Mouse (Mus musculus) gastrocnemius, postnatal 10 days (tissue): ENCODE data around the gene Mcl1. TPM values are rescaled to one million over a fixed set of nuclear protein-coding genes. Genes with fewer than 3 reads are reported as not detected.
A peak's percentile ranks its signal among the peaks of the same experiment; 100 is the strongest.
"Not testable (repeated sequence)": the region's sequence is repeated elsewhere in the genome, so short reads cannot be mapped to it uniquely, and the experiment has no call there.

Experiments
- DNase-seq: peaks from one replicate; pipeline ENCODE4 v3.0.0; 2021; ENCODE audit warnings: mixed read lengths
- long read RNA-seq, 2 experiments: library from polyadenylated mRNA; stranded (forward); transcript quantifications; one replicate each; pipeline ENCODE4 v2.0.0; 2021
- total RNA-seq, 2 experiments: library from RNA; stranded (reverse); gene quantifications; 2 replicates each; pipeline ENCODE4 v1.2.3; 2021

Gene Mcl1
- total RNA-seq: 100 to 1,000 TPM in 1 of 2 experiments, 10 to 100 TPM in 1; 96.8 to 111 TPM
- long read RNA-seq, experiment 1, transcript Mcl1-201 (3 exons, 3,418 nt): major isoform, 124 of 139 reads
- long read RNA-seq, experiment 1, partial matches to known transcripts: 7 of 139 reads
- long read RNA-seq, experiment 1, other reads (novel, unspliced or antisense): 8 of 139 reads
- long read RNA-seq, experiment 2, transcript Mcl1-201 (3 exons, 3,418 nt): major isoform, 126 of 150 reads
- long read RNA-seq, experiment 2, partial matches to known transcripts: 22 of 150 reads
- long read RNA-seq, experiment 2, other reads (novel, unspliced or antisense): 2 of 150 reads

DNA sequence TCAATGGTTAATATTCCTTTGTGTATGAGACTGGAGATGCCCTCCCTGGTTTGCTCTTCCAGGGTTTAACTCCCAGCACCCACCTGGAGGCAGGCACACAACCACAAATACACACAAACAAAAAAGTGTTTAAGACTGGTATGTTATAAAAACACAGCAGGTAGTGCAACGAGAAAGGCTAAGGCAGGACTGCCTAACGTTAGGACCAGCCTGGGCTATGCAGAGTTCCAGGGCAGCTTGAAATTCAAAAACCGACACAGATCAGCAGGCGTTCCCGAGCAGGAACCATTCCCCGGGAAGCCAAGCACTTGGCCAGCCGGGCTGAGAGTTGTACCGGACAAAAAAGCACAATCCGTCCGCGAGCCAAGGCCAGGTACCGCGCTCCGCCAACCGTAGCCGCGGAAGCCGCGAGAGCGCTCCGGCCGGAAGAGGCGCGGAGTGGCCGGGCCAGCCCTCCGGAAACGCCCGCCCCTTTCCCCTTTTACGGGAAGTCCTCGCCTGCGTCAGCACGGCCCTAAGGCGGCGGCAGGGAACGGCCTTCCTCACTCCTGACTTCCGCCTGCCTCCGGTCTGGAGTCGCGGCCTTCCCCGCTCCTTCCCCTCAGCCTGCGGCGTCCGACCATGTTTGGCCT, at the start of gene Mcl1:
Gene Mcl1 (plus strand): TSS at position 553 of the 632 bp plus-strand sequence.
- peak; percentile 94 for DNase-seq

DNA sequence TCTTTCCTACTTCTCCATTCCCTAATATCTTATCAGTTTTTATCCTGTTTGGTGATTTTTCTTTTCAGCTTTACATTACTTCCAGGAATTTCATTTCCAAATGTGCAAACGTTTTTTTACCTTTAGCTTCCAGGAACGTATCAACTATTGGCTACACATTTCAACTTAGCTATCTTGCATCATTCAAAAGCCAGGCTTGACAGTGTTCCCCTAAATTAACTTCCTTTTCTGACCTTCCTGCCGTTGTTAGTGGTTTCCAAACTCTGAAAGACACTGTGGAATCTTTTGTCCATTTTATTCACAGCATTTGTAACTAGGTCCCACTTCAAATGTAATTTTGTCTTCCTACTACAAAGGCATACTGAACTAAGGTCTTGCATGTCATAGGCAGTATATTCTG, 49.4 kb upstream of the Mcl1 start:
- DNase-seq: no peak

DNA sequence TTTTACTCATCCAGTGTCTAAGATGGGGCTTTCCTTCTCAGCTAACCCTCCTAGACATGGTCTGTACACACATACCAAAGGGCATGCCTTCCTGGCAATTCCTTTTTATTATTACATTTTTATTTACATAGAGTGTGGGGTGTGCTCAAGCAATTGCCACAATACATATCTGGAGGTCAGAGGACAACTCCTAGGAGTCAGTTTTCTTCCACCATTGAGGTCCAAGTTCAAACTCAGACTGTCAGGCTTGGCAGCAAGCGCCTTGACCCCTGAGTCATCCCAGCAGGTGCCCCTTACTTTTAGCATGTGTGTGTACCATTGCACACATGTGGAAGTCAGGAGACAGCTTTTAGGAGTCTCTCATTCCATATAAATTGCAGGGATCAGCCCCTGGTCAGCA, 44.6 kb upstream of the Mcl1 start:
- no peak for DNase-seq

DNA sequence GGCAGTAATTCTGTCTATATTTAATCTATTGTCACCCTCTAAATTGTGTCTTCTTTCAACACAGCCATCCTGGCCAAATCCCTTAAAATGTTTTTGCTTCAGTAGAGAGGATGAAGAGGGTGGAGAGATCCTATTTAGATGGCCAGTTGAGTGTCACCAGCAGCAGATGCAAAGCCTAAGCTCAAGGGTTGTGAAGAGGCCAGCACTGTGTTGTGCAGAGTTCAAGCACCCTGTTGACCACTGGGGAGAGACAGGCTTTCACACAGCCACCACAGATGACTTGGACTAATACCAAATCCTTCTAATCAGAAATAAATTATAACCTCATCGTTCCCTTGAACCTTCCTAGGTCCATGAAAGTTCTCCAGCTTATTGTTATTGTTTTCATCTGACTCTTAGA, 40.1 kb upstream of the Mcl1 start:
- DNase-seq: no peak

DNA sequence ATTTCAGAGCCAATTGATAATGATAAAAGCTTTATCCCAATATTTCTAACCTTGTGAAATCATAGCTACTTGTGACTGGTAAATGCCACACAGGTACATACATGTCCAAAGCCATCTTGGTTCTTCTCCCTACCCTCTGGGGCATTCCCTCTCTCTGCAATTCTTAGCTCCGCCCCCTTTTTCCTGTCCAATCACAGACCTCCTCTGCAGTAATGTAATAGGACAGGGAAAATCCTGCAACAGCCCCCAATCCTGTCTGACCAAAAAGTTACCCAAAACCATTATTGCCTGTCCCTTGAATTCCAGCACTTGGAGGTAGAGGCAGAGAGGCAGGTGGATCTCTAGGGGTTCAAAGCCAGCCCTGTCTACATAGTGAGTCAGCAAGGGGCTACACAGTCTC, 37.3 kb upstream of the Mcl1 start:
- no peak for DNase-seq

DNA sequence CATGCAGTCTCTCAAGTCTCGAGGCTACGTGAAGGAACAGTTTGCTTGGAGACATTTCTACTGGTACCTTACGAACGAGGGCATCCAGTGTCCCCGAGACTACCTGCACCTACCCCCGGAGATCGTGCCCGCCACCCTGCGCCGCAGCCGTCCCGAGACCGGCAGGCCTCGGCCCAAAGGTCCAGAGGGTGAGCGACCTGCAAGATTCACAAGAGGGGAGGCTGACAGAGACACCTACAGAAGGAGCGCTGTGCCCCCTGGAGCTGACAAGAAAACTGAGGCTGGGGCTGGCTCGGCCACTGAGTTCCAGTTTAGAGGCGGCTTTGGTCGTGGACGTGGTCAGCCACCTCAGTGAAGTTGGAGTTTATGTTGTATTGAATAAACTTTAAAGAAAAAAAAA, 36.2 kb upstream of the Mcl1 start:
- DNase-seq: not testable (repeated sequence)

DNA sequence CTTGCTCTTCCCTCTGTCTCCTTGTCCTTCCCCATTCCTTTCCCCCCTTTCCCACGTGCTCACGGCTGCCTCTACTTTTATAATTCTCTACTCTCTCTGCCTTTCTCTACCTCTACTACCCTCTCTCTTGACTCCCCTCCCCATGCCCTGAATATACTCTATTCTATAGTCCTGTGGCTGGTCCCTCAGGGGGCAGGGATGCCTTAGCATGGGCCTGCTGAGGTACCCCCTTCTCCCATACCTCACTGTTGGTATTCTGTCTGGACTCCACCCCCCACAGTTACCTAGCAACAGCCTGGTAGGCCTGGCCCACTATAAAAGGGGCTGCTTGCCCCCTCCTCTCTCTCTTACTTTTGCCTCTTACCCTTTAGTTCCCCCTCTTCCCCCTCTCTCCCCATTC, 35.0 kb upstream of the Mcl1 start:
- DNase-seq: no peak

DNA sequence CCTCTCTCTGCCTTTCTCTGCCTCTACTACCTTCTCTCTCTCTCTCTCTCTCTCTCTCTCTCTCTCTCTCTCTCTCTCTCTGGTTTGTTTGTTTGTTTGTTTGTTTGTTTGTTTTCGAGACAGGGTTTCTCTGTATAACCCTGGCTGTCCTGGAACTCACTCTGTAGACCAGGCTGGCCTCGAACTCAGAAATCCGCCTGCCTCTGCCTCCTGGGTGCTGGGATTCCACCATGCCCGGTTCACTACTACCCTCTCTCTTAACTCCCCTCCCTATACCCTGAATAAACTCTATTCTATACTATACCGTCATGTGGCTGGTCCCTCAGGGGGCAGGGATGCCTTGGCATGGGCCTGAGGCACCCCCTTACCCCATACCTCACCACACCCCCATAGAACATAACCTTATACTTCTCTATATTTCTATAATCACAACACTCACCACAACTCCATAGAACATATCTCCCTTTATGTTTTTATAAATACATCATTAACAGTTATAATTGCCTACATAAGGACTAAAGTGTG, 34.5 kb upstream of the Mcl1 start:
- not testable (repeated sequence) for DNase-seq

DNA sequence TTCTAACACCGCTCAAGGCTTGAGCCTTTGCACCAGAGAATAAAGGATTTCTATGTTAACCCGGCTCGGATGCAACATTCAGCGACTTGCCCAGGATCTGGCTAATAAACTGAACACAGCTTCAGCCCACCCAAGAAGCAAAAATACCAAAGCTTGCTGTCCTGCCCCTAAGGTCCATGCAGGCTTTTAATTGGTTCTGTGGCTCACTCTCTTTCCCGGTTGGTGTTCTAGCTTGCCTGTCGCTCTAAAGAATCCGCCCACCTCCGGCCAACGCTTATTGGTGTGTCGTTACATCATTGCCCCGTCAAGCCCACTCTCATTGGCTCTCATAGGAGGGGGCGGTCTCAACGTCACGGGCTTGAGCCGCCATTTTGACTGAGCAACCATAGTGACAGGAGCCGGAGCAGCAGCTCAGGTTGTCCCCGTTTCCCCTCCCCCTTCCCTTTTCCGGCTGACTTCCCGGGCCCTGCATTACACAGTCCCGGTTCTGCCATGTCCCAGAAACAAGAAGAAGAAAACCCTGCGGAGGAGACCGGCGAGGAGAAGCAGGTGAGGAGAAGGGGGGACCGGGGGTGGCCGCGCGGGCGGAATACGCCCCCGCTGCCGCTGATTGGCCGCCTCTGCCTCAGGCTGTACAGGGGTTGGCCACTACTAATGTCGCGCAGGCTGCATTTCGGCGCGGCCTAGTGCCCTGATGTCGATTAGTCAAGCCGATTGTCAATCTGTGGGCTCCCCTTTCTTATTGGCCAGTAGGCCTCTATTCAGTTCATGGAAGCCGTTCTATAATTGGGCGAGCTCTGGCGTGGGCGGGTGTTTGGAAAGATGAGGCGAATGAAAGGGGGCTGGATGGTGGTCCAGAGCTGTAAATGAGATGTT, 33.7 kb upstream of the Mcl1 start, which contains the start of gene Ensa:
Gene Ensa (plus strand): TSS at position 366 of the 876 bp plus-strand sequence.
- DNase-seq: peak; percentile 91

DNA sequence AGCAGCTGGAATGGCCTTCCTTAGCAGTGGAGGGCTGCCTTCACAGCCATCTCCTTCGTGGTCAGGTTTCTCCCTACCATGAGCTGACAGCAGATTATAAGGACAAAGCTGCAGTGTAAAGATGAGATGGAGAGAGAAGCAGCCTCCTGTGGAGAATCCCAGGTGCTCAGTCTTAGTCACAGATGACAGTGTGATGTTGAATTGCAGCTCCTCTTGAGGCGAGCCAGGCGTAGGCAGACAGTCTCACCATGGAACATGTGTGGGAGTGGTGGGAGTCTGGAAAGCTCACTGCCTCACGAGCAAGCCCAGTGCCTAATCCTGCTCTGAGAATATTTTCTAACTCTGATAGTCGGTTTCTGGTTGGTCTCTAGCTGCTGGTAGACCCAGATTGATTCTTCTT, 30.8 kb upstream of the Mcl1 start:
- no peak for DNase-seq

DNA sequence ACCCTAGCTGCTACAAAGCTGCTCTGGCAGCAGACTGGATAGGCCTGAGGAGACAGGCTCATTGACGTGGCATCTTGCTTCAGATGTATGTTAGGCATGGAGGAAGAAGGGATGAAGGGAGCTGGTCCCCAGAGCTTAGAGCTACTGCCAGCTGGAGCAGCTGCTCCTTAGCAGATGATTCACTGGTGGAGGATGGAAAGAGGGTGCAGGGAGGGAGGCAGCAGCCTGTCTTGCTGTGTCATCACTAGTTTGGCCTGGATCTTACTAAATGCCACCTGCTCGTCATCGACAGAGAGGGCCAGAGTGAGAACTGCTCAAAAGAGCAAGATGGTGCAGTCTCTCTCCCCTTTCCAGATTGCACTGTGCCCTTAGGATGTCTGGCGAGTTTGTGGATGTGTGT, 28.8 kb upstream of the Mcl1 start:
- DNase-seq: no peak

DNA sequence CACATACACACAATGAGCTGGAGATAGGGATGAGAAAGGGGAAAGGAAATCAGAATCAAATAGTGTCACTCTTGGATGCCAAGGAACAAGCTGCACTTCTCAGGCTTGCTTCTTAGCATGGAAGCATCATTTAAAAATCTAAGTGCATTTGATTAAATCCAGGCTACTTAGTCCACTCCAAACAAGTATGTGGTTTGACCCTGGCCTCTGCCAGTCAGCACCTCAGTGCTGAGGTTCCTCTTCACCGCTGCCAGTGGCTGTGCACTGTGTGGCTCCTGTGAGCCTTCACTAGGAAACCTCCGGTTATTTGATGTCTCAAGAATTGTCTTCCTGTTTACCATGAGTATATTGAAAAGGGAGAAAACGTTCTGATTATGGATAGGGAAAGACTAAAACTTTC, 27.7 kb upstream of the Mcl1 start:
- no peak for DNase-seq

DNA sequence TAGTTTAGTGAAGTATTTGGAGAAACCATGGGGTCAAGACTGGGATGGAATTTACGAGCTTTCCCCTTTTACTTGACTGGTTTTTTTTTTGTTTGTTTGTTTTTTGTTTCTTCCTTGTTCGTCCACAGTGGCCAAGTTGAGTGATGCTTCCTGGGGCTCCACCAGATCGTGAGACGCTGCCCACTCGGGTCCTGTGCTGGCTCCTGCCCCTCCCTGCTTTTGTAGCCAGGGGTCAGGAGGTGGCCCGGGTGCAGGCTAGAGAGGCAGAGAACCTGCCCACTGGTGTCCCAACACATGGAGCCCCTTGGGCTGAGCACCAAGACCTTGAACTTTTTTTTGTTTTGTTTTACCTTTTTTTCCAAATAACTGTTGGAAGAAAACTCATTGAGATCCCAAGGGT, 27.3 kb upstream of the Mcl1 start:
- no peak for DNase-seq

DNA sequence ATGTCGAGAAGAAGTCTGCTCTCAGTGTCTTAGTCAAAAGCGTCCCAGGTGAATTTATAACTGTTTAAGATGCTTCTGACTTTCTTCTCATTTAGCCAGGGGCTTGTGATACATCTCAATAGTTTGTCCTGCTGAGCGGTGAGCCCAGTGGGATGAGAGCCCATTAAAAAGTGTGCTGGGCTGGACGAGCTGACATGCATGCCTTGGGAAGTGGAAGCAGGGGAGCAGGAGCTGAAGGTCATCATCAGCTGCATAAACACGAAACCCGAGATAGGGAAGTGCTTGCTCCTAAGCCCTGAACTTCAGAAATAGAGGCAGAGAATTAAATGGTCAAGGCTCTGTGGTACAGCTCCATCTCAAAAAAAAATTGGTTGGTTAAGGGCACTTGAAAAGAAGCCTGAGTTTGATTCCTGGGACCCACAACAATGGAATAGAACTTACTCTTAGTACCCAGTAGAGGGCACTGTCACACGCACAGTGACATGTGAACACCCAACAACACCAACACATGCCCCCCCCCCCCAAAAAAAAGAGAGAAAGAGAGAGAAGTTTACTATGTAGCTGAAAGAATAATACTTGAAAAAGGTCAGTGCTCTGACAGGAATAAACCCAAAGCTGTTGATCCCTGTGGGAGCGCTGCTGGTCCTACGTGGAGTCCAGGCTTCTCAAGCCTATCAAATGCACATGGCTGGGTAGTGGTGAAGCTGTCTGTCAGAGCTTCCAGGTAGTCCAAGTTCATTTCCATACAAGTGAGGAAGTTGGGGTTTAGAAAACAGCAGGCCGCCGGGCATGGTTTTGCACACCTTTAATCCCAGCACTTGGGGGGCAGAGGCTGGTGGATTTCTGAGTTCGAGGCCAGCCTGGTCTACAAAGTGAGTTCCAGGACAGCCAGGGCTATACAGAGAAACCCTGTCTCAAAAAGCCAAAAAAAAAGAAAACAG, 25.7 kb upstream of the Mcl1 start:
- no peak for DNase-seq

DNA sequence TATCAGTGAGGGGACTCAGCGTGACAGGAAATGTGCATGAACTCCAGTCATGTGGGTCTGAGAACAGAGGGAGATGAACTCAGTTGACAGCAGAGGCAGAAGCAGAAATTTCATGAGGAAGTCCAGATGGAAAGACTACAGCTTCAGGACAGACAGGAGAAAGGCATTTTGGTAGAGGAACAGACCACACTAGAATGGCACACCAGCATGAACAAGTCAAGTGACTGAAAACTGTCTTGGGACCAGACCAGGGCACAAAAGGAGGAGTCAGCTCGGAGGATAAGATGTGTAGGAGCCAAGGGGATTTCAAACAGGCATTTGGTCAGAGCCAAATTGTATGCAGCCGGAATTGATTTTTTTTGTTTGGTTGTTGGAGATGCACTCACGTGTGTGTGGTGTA, 23.0 kb upstream of the Mcl1 start:
- no peak for DNase-seq

DNA sequence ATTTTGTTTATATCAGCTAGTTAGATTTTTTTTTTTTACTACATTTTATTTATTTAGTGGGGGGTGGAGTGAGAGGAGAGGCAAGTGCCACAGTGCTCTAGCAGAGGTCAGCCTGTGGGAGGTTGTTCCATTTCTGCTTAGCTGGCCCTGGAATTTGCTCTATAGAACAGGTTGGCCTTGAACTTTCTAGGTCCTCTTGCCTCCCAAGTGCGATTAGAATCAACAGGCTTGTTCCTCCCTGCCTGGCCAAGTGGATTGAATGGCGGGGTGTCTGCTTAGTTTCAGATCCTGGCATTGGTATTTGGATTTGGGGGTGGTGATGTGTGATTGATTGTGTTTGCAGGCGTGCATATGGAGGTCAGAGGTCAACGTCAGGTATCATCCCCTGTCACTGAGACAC, 22.5 kb upstream of the Mcl1 start:
- no peak for DNase-seq

DNA sequence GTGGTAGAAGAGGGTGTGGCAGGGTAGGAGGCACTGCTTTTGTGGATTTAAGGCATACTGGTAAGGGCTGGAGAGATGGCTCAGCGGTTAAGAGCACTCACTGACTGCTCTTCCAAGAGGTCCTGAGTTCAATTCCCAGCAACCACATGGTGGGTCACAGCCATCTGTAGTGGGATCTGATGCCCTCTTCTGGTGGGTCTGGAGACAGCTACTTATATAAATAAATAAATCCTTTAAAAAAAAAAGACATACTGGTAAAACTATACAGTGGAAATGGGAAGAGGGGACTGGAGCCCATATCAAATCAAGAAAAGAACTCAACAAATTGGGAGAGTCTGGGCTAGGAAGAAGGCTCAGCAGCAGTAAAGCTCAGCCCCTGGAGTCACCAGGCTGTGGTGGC, 18.9 kb upstream of the Mcl1 start:
- DNase-seq: no peak

DNA sequence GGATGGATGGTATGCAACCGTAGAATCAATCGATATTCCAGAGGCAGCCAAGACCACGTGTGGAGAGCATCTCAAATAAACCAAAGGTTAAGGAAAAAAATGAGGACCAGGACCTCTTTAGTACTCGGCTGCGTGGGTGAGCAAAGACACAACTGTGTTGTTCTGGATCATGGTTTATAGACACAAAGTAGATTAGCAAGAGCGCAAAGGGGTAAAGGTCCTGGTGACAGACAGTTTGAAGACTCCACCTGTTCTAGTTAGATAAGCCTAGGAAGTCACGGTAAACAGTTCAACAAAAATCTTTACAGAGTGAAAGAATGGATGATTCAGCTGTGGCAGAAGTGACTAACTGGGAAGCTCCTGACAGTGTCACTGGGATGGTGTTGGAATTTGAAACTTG, 15.5 kb upstream of the Mcl1 start:
- DNase-seq: no peak

DNA sequence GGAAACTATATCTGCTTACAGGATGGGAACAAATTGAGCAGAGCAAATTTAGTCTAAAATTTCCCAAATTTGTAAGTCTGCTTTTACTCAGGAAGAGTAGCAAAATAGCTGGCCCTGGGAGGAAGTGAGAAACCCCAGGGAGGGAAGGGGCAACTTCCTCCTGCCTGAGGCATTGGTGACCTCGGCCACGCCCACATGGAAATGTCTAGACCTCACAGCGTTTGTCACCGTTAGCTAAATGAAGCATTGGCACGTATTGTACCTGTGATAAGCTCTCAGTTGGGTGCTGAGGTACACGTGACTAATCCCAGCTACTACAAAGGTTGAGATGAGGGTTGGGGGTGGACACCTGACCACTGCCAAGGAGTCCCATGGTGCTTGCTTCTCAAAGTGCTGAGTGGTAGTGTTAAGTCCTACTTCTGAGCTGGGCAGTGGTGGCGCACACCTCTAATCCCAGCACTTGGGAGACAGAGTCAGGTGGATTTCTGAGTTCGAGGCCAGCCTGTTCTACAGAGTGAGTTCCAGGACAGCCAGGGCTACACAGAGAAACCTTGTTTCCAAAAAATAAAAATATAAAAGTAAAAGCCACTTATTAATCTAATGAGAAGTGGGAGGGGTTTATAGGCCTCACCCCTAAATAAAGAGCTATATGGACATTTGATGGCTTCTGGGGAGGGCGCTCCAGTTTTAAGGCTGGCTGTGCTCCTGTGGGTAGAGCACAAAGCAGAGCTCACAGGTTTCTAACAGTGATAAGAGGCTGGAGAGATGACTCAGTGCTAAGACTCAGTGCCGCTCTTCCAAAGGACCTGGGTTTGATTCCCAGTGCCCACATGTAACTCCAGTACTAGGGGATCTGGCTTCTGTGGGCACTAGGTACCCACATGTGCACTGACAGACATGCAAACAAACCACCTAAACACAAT, 13.0 kb upstream of the Mcl1 start:
- DNase-seq: no peak

DNA sequence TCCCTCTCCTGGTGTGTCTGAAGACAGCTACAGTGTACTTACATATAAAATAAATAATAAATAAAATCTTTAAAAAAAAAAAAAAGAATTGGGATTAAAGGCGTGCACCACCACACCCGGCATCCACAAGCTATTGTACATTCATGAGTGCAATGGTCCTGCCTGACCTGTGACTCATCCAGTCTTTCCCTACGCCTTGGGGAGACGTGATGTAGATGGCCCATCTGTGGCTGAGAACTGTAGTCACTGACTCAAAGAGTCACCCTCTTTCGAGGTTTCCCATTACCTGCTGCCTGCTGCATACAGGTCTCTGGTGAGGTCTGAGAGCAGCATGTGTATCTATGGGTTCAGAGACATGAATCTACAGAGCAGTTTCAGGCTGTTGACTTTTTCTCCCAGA, 10.6 kb upstream of the Mcl1 start:
- no peak for DNase-seq
